Mouse (Mus musculus) mature B cell (primary cell): Measurements from ENCODE around the gene Vps52.

Experiments
- in situ Hi-C: fragments of 300-500 bp; cut with MboI; formaldehyde crosslinking; loops from 2 replicates; pipeline ENCODE4 v1.14.3; 2019

The Vps52 gene

GRCm38 (mm10) chr17:33920282-33921097 is 35.1 kb upstream of the Vps52 start:
- in situ Hi-C loops = no loop called here

GRCm38 (mm10) chr17:33921361-33921760 is 34.3 kb upstream of the Vps52 start:
- in situ Hi-C loops = no loop called here

- in situ Hi-C loops = no loop called here
These were observed 30.9 kb upstream of the Vps52 start for GRCm38 (mm10) chr17:33924577-33925283.

GRCm38 (mm10) chr17:33925406-33926116 is 30.1 kb upstream of the Vps52 start:
- in situ Hi-C loops = no loop called here

DNA sequence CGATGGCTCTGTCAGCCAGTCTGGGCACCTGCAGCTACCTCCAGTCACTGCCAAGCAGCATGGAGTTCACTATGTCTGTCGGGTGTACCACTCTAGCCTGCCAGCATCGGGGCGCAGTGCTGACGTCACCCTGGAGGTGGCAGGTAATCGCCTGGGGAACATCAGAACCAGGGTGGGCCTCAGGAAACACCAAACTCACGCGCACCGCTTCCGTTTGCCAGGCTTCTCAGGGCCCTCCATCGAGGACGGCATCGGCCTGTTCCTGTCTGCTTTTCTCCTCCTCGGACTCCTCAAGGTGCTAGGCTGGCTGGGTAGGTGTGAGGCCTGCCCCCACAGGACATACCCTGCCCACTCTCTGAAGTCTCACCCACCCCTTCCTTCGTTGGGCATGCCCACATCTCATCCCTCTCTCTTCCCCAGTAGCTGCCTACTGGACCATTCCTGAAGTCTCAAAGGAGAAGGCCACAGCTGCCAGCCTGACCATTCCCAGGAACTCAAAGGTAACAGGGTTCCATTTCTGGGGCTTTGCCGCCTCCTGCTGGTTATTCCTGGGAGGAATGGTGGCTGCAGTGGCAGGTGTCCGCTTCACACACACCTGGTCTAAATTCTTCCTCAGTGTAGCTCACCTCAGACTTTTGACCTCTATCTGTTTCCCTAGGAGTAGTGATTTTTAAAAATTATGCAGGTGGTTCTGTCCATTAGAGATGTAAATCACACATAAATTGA is 29.2 kb upstream of the Vps52 start:
- in situ Hi-C loops = no loop called here

- in situ Hi-C loops = no loop called here
These were observed 27.2 kb upstream of the Vps52 start for GRCm38 (mm10) chr17:33928251-33928947.

- in situ Hi-C loops = no loop called here
These were observed 26.0 kb upstream of the Vps52 start, which contains the start of gene Rgl2 for GRCm38 (mm10) chr17:33929371-33930279. Gene Rgl2, plus strand, starts transcription at chr17:33929543.

DNA sequence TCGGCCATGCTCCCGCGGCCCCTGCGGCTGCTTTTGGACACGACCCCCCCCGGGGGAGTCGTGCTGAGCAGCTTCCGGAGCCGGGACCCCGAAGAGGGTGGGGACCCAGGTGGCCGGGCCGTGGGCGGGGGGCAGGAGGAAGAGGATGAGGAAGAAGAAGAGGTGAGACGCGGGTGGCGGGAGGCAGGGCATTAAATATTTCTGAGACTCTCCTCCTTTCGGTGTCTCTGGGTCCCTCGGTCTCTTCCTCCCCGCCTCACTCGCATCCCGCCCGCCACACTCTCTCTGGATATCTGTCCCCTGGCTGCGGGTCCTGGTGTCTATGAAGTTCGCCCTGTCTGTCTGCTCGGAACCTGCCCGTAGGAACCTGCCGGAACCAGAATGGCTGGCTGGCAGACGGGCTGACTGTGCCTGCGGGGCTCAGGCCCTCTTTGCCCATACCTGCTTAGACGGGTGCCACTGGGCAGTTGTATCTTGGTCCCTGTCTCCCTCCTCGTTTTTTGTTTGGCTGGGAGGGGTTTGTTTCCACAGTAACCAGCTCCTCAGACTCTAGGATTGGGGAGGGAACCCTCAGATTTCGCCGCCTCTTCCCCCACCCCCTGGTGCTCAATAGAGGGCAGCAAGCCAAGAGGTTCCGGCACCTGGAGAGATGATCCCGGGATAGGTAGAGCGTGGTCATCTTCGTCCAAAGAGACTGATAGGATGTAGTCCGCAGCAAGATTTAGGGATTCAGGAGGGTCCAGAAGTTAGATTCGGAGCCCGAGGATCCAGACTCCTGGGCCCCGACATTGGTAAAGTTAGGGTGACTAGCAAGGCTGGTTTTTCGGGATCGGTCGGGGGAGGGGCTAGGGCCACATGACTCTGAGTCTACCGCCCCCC is 25.1 kb upstream of the Vps52 start:
- in situ Hi-C loops = no loop called here

GRCm38 (mm10) chr17:33931159-33931866 is 24.3 kb upstream of the Vps52 start:
- in situ Hi-C loops = no loop called here

GRCm38 (mm10) chr17:33931947-33932346 is 23.7 kb upstream of the Vps52 start:
- in situ Hi-C loops = no loop called here

DNA sequence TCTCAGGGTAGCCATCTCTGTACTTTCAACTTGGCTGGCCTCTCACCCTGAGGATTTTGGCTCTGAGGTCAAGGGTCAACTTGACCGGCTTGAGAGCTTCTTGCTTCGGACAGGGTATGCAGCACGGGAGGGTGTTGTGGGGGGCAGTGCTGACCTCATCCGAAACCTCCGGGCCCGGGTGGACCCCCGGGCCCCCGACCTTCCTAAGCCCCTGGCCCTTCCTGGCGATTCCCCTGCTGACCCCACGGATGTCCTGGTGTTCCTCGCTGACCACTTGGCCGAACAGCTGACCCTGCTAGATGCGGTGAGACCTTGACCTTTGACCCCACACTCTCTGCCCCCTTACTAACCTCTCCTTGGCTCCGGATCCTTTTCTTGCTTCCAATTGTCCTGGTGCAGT is 23.2 kb upstream of the Vps52 start:
- in situ Hi-C loops = no loop called here

- in situ Hi-C loops = no loop called here
These were observed 22.6 kb upstream of the Vps52 start for GRCm38 (mm10) chr17:33932970-33933369.

GRCm38 (mm10) chr17:33935422-33936055 is 20.1 kb upstream of the Vps52 start:
- in situ Hi-C loops = no loop called here

DNA sequence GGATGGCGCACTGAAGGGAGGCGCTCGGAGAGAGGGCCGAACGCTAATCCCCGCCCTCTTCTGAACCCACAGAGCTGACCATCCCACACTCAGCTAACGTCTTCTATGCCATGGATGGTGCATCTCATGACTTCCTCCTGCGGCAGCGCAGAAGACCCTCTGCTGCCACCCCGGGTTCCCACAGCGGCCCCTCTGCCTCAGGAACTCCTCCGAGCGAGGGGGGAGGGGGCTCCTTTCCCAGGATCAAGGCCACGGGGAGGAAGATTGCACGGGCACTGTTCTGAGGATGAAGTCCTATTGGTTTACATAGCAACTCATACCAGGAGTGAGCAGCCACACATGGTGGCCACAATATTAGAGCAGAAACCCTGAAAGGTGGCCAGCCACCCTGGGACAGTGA is 18.6 kb upstream of the Vps52 start:
- in situ Hi-C loops = no loop called here

GRCm38 (mm10) chr17:33938783-33939182 is 16.8 kb upstream of the Vps52 start:
- in situ Hi-C loops = no loop called here

DNA sequence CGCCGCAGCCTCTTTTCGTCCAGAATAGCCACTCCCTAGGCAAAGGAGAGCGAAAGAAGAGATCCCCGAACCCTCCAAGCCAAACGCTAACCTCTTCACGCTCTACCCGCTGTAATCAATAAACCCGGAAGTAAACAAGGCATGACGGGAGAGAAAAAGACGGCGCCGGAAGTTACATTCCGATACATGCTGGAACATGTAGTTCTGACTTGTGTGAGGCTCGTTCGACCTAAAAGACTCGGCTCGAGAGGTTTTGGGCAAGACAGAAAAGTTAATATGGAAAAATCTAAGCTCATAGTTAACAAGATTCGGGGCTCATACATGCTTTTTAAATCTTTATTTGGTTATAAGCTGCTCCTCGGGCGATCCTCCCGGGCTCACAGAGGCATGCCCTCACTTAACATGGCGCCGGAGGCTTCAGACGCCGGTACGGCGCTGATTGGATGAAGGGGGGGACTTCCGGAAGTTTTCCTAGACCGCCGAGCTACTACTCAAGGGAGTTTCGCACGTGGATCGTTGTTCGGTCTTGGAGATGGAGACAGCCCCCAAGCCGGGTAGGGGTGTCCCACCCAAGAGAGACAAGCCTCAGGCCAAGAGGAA is 15.3 kb upstream of the Vps52 start, which contains the start of the genes Pfdn6 and Wdr46:
Gene Pfdn6, minus strand, starts transcription at position 138 of the 600 bp plus-strand sequence.
Gene Wdr46, plus strand, starts transcription at position 455 of the 600 bp plus-strand sequence.
- in situ Hi-C loops = no loop called here

DNA sequence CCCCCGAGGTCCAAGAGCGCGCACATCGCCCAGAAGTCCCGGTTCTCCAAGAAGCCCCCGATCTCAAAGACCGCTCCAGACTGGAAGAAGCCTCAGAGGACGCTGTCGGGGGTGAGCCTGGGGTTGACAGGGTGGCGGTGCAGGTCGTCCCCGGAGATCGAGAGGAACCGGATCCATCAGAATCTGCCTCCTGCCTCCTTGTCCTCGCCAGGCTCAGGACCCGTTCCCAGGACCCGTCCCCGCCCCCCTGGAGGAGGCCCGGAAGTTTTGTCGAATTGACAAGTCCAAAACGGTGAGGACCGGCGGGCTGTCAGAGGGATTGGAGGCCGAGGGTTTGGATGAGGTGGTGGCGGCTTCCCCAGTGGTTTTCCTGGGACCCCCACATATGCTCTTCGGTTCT is 14.6 kb upstream of the Vps52 start:
- in situ Hi-C loops = no loop called here
